Comparison of ENCODE assay signal across 8 mouse cellular contexts in genomic region chr1:131970661-131971520, GRCm38 (mm10). TPM values are rescaled to one million over a fixed set of nuclear protein-coding genes. Genes with fewer than 3 reads are reported as not detected.
DNase-seq lines count a peak whose midpoint lies in the region; ATAC-seq and TF ChIP-seq lines count a peak whose summit lies in the region.
"Had no signal": no experiment of that assay in that cellular context is flagged by ENCODE, and none has a peak within 500 bp of the region (broad histone marks: within the 10 kb centered on the region; RNA-seq: fewer than 3 reads in every experiment).

No protein-coding gene starts in this region.

- TF ChIP-seq POLR2A in thymus, adult 2 months (IDR thresholded peaks at IDR 0.05; ENCODE audit: control insufficient read depth, extremely low read depth, insufficient read depth, low read length, poor library complexity): no peak

- 24% methylated on average over 16 of the region's 16 CpGs for WGBS in thymus, adult 2 months
- 6% methylated on average over 16 of the region's 16 CpGs for WGBS in forebrain, embryonic 15.5 days
- WGBS in liver, embryonic 16.5 days (ENCODE audit: insufficient replicate concordance): 11% methylated on average over 16 of the region's 16 CpGs

- no peaks in the 10 kb centered on the region for H3K36me3 ChIP-seq in thymus, adult 2 months (ENCODE audit: control insufficient read depth, insufficient read depth, low read length)
- H3K36me3 ChIP-seq in forebrain, embryonic 15.5 days: no peaks in the 10 kb centered on the region
- no peaks in the 10 kb centered on the region for H3K36me3 ChIP-seq in liver, embryonic 16.5 days (ENCODE audit: control insufficient read depth, insufficient read depth)

- ATAC-seq in forebrain, embryonic 15.5 days (replicated peaks): peak; percentile 70
- ATAC-seq in liver, embryonic 16.5 days (ENCODE audit: low read depth): no peak
- no peak for ATAC-seq in activated CD4-positive, CD25-positive, alpha-beta regulatory T cell, adult 4 months

- no peak overlapping the region for H3K9ac ChIP-seq in forebrain, embryonic 15.5 days (replicated peaks)
- H3K9ac ChIP-seq in liver, embryonic 16.5 days (ENCODE audit: low read depth, low read length): no peak overlapping the region

- peak; percentile 56 for DNase-seq in thymus, postnatal 0 days (ENCODE audit: low spot score)
- DNase-seq in thymus, adult 2 months: no peak
- DNase-seq in left cerebral cortex, postnatal 14 days (ENCODE audit: low spot score in 2 of 2): no peak
- no peak for DNase-seq in left cerebral cortex, adult 11 months (ENCODE audit: low spot score)
- DNase-seq: adrenal gland, adult 8-10 months had no signal

- H3K4me3 ChIP-seq in thymus, adult 2 months (ENCODE audit: control insufficient read depth, insufficient read depth, low read length): no peak overlapping the region
- no peak overlapping the region for H3K4me3 ChIP-seq in forebrain, embryonic 15.5 days
- H3K4me3 ChIP-seq in liver, embryonic 16.5 days (ENCODE audit: low read depth, low read length): no peak overlapping the region

- H3K9me3 ChIP-seq in forebrain, embryonic 15.5 days: no peaks in the 10 kb centered on the region
- H3K9me3 ChIP-seq in liver, embryonic 16.5 days (replicated peaks; ENCODE audit: control insufficient read depth, low read length): no peaks in the 10 kb centered on the region

- peaks cover 31% of the 10 kb centered on the region for H3K4me1 ChIP-seq in thymus, adult 2 months (replicated peaks; ENCODE audit: control insufficient read depth, insufficient read depth, low read length)
- H3K4me1 ChIP-seq in forebrain, embryonic 15.5 days: peaks cover 21% of the 10 kb centered on the region
- H3K4me1 ChIP-seq in liver, embryonic 16.5 days (ENCODE audit: control insufficient read depth, low read depth, low read length): peaks cover 10% of the 10 kb centered on the region

- no peak overlapping the region for H3K27ac ChIP-seq in thymus, adult 2 months (ENCODE audit: control insufficient read depth, insufficient read depth, low read length)
- H3K27ac ChIP-seq in forebrain, embryonic 15.5 days (replicated peaks): no peak overlapping the region; the same call in 1 of the 2 replicates
- no peak overlapping the region for H3K27ac ChIP-seq in liver, embryonic 16.5 days (ENCODE audit: low read length)

- H3K27me3 ChIP-seq in thymus, adult 2 months (ENCODE audit: control insufficient read depth, insufficient read depth, low read length): no peaks in the 10 kb centered on the region
- H3K27me3 ChIP-seq in forebrain, embryonic 15.5 days: no peaks in the 10 kb centered on the region
- no peaks in the 10 kb centered on the region for H3K27me3 ChIP-seq in liver, embryonic 16.5 days (ENCODE audit: control insufficient read depth, insufficient read depth, low read depth, low read length)

- intact Hi-C loops in left cerebral cortex, postnatal 14 days (cut with DNase I): no loop called here

- no peak for TF ChIP-seq CTCF in thymus, adult 2 months (IDR thresholded peaks at IDR 0.05; ENCODE audit: borderline replicate concordance, control insufficient read depth, extremely low read depth, insufficient read depth, low read length, poor library complexity)

- H3K4me2 ChIP-seq in forebrain, embryonic 15.5 days (replicated peaks): no peak overlapping the region
- peak overlapping the region; percentile 32; the same call in 1 of the 2 replicates for H3K4me2 ChIP-seq in liver, embryonic 16.5 days (ENCODE audit: low read depth, low read length)

RNA-seq across cellular contexts. Expression of gene Slc45a3, which starts 8.1 kb away (rescaled TPM):
- 2.7 and 3.0 TPM in 2 replicates for polyA plus RNA-seq in thymus, postnatal 0 days (2015; fragmentation: Nextera tagmentation; extraction: Ambion mirVana)
- polyA plus RNA-seq in thymus, adult 2 months (2012; rRNA removed): 6.4 and 7.1 TPM in 2 replicates
- polyA plus RNA-seq in forebrain, embryonic 15.5 days (2015; fragmentation: Nextera tagmentation; extraction: Ambion mirVana): 1.8 and 2.4 TPM in 2 replicates
- polyA plus RNA-seq in liver, embryonic 16.5 days (2015; fragmentation: Nextera tagmentation; extraction: Ambion mirVana): 3.0 and 3.2 TPM in 2 replicates
- 1 to 10 TPM in 1 of 2 experiments, under 1 TPM in 1; 0.97 to 1.8 TPM for total RNA-seq in left cerebral cortex, postnatal 14 days (2021)
- not detected for polyA plus RNA-seq in activated CD4-positive, CD25-positive, alpha-beta regulatory T cell, adult 4 months (2017; shearing (Covaris generic))

RNA-seq across cellular contexts. Expression of gene Elk4, which starts 36.5 kb away (rescaled TPM):
- 43.2 and 56.0 TPM in 2 replicates for polyA plus RNA-seq in thymus, postnatal 0 days (2015; fragmentation: Nextera tagmentation; extraction: Ambion mirVana)
- polyA plus RNA-seq in thymus, adult 2 months (2012; rRNA removed): 82.3 and 101 TPM in 2 replicates
- 12.0 and 14.6 TPM in 2 replicates for polyA plus RNA-seq in forebrain, embryonic 15.5 days (2015; fragmentation: Nextera tagmentation; extraction: Ambion mirVana)
- 8.6 and 10.0 TPM in 2 replicates for polyA plus RNA-seq in liver, embryonic 16.5 days (2015; fragmentation: Nextera tagmentation; extraction: Ambion mirVana)
- 10 to 100 TPM; 54.5 to 58.8 TPM for total RNA-seq in left cerebral cortex, postnatal 14 days (2021)
- 10 to 100 TPM; 62.3 to 71.4 TPM for polyA plus RNA-seq in activated CD4-positive, CD25-positive, alpha-beta regulatory T cell, adult 4 months (2017; shearing (Covaris generic))
